Mouse (Mus musculus): ENCODE data around the gene Arhgef39. TPM values are rescaled to one million over a fixed set of nuclear protein-coding genes. Genes with fewer than 3 reads are reported as not detected.

Gene Arhgef39
- polyA plus RNA-seq, 1 experiment: 38.3 TPM

- no peak overlapping the region for H3K4me3 ChIP-seq (ENCODE audit: low read depth, low read length)
- H3K27me3 ChIP-seq (ENCODE audit: control insufficient read depth, insufficient read depth, low read length): no peaks in the 10 kb centered on the region
- H3K27ac ChIP-seq (ENCODE audit: insufficient read depth, low read depth, low read length): no peak overlapping the region
- TF ChIP-seq POLR2A (IDR thresholded peaks at IDR 0.05; ENCODE audit: low read depth, low read length) (no peak), CTCF (IDR thresholded peaks at IDR 0.05; ENCODE audit: extremely low read depth, insufficient read length, insufficient replicate concordance, low read depth, low read length) (no peak)
- WGBS: 87% methylated on average over 9 of the region's 9 CpGs
- peaks cover 70% of the 10 kb centered on the region for H3K36me3 ChIP-seq (ENCODE audit: control insufficient read depth, insufficient read depth, low read length)
- H3K4me1 ChIP-seq (ENCODE audit: control insufficient read depth, insufficient read depth, insufficient read length, low read length): peaks cover 3% of the 10 kb centered on the region; the same call in 1 of the 2 replicates
Measured at GRCm38 (mm10) chr4:43533270-43533669, 33.8 kb upstream of the Arhgef39 start.

GRCm38 (mm10) chr4:43530581-43530980 is 31.1 kb upstream of the Arhgef39 start:
- 14% methylated on average over 7 of the region's 7 CpGs for WGBS
- Histone ChIP-seq H3K4me3 (ENCODE audit: low read depth, low read length) (no peak overlapping the region), H3K36me3 (ENCODE audit: control insufficient read depth, insufficient read depth, low read length) (peaks cover 44% of the 10 kb centered on the region), H3K4me1 (ENCODE audit: control insufficient read depth, insufficient read depth, insufficient read length, low read length) (peaks cover 3% of the 10 kb centered on the region; the same call in 1 of the 2 replicates), H3K27me3 (ENCODE audit: control insufficient read depth, insufficient read depth, low read length) (no peaks in the 10 kb centered on the region), H3K27ac (ENCODE audit: insufficient read depth, low read depth, low read length) (no peak overlapping the region)
- TF ChIP-seq CTCF (IDR thresholded peaks at IDR 0.05; ENCODE audit: extremely low read depth, insufficient read length, insufficient replicate concordance, low read depth, low read length) (peak; percentile 48; the same call in 1 of the 2 replicates), POLR2A (IDR thresholded peaks at IDR 0.05; ENCODE audit: low read depth, low read length) (no peak)

GRCm38 (mm10) chr4:43530081-43530501 is 30.6 kb upstream of the Arhgef39 start:
- peaks cover 39% of the 10 kb centered on the region for H3K36me3 ChIP-seq (ENCODE audit: control insufficient read depth, insufficient read depth, low read length)
- TF ChIP-seq POLR2A (IDR thresholded peaks at IDR 0.05; ENCODE audit: low read depth, low read length): no peak
- TF ChIP-seq CTCF (IDR thresholded peaks at IDR 0.05; ENCODE audit: extremely low read depth, insufficient read length, insufficient replicate concordance, low read depth, low read length): no peak
- H3K4me3 ChIP-seq (ENCODE audit: low read depth, low read length): no peak overlapping the region
- WGBS: 43% methylated on average over 8 of the region's 8 CpGs
- no peaks in the 10 kb centered on the region for H3K27me3 ChIP-seq (ENCODE audit: control insufficient read depth, insufficient read depth, low read length)
- H3K27ac ChIP-seq (ENCODE audit: insufficient read depth, low read depth, low read length): no peak overlapping the region
- peaks cover 3% of the 10 kb centered on the region; the same call in 1 of the 2 replicates for H3K4me1 ChIP-seq (ENCODE audit: control insufficient read depth, insufficient read depth, insufficient read length, low read length)

GRCm38 (mm10) chr4:43528487-43528886 is 29.0 kb upstream of the Arhgef39 start:
- H3K4me1 ChIP-seq (ENCODE audit: control insufficient read depth, insufficient read depth, insufficient read length, low read length): peaks cover 9% of the 10 kb centered on the region
- no peak for TF ChIP-seq POLR2A (IDR thresholded peaks at IDR 0.05; ENCODE audit: low read depth, low read length)
- no peak; the same call in 1 of the 2 replicates for TF ChIP-seq CTCF (IDR thresholded peaks at IDR 0.05; ENCODE audit: extremely low read depth, insufficient read length, insufficient replicate concordance, low read depth, low read length)
- peaks cover 24% of the 10 kb centered on the region for H3K36me3 ChIP-seq (ENCODE audit: control insufficient read depth, insufficient read depth, low read length)
- H3K4me3 ChIP-seq (ENCODE audit: low read depth, low read length): no peak overlapping the region
- WGBS: 89% methylated on average over 9 of the region's 9 CpGs
- H3K27ac ChIP-seq (ENCODE audit: insufficient read depth, low read depth, low read length): no peak overlapping the region
- H3K27me3 ChIP-seq (ENCODE audit: control insufficient read depth, insufficient read depth, low read length): peaks cover 10% of the 10 kb centered on the region

- Histone ChIP-seq H3K4me1 (ENCODE audit: control insufficient read depth, insufficient read depth, insufficient read length, low read length) (peaks cover 11% of the 10 kb centered on the region), H3K4me3 (ENCODE audit: low read depth, low read length) (no peak overlapping the region), H3K27me3 (ENCODE audit: control insufficient read depth, insufficient read depth, low read length) (peaks cover 10% of the 10 kb centered on the region), H3K27ac (ENCODE audit: insufficient read depth, low read depth, low read length) (no peak overlapping the region), H3K36me3 (ENCODE audit: control insufficient read depth, insufficient read depth, low read length) (peaks cover 18% of the 10 kb centered on the region)
- WGBS: 73% methylated on average over 5 of the region's 5 CpGs
- TF ChIP-seq POLR2A (IDR thresholded peaks at IDR 0.05; ENCODE audit: low read depth, low read length) (no peak), CTCF (IDR thresholded peaks at IDR 0.05; ENCODE audit: extremely low read depth, insufficient read length, insufficient replicate concordance, low read depth, low read length) (peak; percentile 41; the same call in 1 of the 2 replicates)
Measured at GRCm38 (mm10) chr4:43527880-43528279, 28.4 kb upstream of the Arhgef39 start.

- Histone ChIP-seq H3K4me1 (ENCODE audit: control insufficient read depth, insufficient read depth, insufficient read length, low read length) (peaks cover 29% of the 10 kb centered on the region), H3K27me3 (ENCODE audit: control insufficient read depth, insufficient read depth, low read length) (peaks cover 10% of the 10 kb centered on the region), H3K27ac (ENCODE audit: insufficient read depth, low read depth, low read length) (0 out of 2 replicates have a peak overlapping the region, but pooled peaks have one; percentile 19), H3K36me3 (ENCODE audit: control insufficient read depth, insufficient read depth, low read length) (peaks cover 2% of the 10 kb centered on the region; the same call in 1 of the 2 replicates), H3K4me3 (ENCODE audit: low read depth, low read length) (peak overlapping the region; percentile 42)
- WGBS: 19% methylated on average over 6 of the region's 6 CpGs
- TF ChIP-seq POLR2A (IDR thresholded peaks at IDR 0.05; ENCODE audit: low read depth, low read length): no peak
- TF ChIP-seq CTCF (IDR thresholded peaks at IDR 0.05; ENCODE audit: extremely low read depth, insufficient read length, insufficient replicate concordance, low read depth, low read length): no peak
Measured at GRCm38 (mm10) chr4:43519956-43520355, 20.5 kb upstream of the Arhgef39 start.

GRCm38 (mm10) chr4:43519551-43519950 is 20.1 kb upstream of the Arhgef39 start:
- Histone ChIP-seq H3K27me3 (ENCODE audit: control insufficient read depth, insufficient read depth, low read length) (peaks cover 9% of the 10 kb centered on the region), H3K36me3 (ENCODE audit: control insufficient read depth, insufficient read depth, low read length) (peaks cover 2% of the 10 kb centered on the region; the same call in 1 of the 2 replicates), H3K4me3 (ENCODE audit: low read depth, low read length) (peak overlapping the region; percentile 42), H3K27ac (ENCODE audit: insufficient read depth, low read depth, low read length) (no peak overlapping the region), H3K4me1 (ENCODE audit: control insufficient read depth, insufficient read depth, insufficient read length, low read length) (peaks cover 29% of the 10 kb centered on the region)
- WGBS: 32% methylated on average over 10 of the region's 10 CpGs
- no peak for TF ChIP-seq CTCF (IDR thresholded peaks at IDR 0.05; ENCODE audit: extremely low read depth, insufficient read length, insufficient replicate concordance, low read depth, low read length)
- no peak for TF ChIP-seq POLR2A (IDR thresholded peaks at IDR 0.05; ENCODE audit: low read depth, low read length)
